Mouse (Mus musculus) adrenal gland, postnatal 10 days (tissue): ENCODE measurements around the gene Fkbp14. TPM values are rescaled to one million over a fixed set of nuclear protein-coding genes. Genes with fewer than 3 reads are reported as not detected.

ENCODE experiments used
- DNase-seq: peaks from one replicate; pipeline ENCODE4 v3.0.0; 2021; ENCODE audit warnings: mixed read lengths
- total RNA-seq, 2 experiments: library from RNA; stranded (reverse); gene quantifications; 2 replicates each; pipeline ENCODE4 v1.2.3; 2021

The Fkbp14 gene
- total RNA-seq, 2 experiments from 2014 or later = 19.8 to 20.7 TPM

DNA sequence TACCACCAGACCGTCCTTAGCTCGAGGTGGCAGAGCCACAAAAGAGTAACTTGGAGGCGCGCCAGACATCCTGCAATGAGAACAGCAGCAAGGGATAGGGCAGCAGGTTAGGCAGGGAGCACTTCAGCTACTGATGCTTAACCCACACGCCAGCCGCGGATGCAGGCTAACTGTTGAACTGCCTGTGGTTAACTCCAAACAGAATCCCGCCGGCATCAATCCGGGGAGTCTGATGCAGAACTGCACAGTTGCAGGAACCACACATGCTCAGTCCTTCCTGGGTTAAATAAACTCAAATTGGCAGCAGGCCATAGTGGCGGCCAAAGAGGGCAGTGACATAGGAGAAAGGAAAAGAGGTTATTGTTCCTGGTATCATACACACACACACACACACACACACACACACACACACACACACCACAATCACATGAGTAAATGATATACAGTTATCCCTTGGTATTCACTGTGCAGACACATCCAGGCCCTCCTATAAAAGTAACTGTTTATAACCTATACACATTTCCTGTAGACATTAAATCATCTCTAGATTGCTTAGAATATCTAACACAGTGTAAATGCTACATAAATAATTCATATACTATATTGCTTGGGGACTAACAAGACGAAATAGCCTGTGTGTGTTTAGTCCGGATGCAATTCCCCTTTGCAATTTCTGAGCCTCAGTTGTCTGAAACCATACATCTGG is 48.6 kb downstream of the Fkbp14 start:
- DNase-seq = peak; percentile 45

DNA sequence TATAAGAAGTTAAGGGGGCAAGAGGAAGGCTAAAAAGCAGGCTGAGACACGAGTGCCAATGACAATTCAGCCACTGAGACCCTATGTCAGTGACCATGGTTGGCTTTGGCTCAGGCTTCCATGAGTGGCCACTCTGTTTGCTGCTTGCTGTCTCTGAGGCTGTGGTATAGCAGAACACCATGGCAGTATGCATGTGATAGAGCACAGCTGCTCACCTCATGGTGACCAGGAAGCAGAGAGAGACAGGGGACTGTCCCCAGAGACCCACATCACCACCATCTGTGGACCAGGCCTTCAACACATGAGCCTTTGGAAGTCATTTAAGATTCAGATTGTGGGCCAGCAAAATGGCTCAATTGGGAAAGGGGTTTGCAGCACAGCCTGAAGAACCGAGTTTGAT is 53.5 kb downstream of the Fkbp14 start:
- DNase-seq = no peak

DNA sequence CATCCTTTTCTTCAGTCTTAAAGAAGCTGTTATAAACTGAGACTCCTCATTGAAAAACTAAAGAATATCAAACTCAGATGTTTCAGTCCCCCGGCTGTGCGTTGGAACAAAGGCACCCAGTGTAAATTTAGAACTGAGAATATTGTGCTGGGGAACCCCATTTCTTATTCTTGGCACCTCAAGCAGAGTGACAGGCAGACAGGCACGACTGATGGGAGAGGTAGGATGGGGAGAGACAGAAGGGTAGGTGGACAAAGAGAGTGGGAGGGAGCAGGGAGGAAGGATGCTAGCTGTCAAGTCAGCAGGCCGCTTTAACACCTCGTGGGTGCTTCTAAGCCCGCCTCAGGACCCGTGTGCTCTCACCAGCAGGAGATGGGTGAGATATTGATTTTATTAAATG is 54.3 kb downstream of the Fkbp14 start:
- no peak for DNase-seq

DNA sequence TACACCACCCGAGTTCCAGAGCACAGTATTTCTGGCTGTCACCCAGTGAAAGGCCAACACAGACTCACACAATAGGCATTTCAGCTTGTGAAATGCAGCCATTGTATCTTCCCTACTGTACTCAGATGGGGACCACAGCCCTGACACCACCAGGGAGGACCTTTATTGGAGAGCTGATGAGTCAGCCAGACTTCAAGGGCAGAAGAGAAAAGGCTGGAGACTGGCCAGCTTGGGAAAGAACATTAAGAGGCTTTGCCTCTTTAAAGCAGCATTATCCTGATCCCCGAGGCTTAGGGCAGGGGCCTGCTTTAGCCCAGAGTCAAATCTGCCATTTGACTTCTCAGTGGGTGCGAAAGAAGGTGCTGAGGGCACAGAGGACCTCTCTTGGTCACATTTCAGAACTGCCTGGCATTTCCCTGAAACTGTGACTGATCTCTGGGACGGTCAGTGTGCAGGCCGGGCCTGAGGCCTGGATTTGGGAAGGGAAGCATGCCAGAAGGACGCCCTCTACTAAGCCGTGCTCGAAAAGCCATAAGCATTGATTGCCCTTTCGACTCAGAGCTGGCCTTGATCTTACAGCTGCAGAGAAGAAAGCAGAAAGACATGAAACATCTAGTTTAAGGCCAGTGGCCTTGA is 56.7 kb downstream of the Fkbp14 start:
- peak; percentile 79 for DNase-seq

DNA sequence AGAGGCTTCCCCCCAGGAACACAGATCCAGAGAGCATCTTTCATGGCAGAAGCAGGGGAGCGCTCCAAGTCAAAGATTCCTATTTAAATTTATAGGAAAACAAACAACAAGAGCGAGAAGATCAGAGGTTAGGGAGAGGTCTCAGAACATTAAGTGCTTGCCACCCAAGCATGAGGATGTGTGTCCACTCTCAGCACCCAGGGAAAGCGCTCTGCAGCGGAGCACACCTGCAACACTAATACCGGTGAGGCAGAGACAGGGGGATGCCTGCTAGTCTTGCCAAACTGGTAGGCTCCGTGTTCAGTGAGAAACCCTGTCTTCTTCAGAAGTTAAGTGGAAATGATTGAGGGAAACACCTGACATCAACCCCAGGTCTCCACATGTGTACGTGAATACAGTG is 57.7 kb downstream of the Fkbp14 start:
- DNase-seq = no peak

DNA sequence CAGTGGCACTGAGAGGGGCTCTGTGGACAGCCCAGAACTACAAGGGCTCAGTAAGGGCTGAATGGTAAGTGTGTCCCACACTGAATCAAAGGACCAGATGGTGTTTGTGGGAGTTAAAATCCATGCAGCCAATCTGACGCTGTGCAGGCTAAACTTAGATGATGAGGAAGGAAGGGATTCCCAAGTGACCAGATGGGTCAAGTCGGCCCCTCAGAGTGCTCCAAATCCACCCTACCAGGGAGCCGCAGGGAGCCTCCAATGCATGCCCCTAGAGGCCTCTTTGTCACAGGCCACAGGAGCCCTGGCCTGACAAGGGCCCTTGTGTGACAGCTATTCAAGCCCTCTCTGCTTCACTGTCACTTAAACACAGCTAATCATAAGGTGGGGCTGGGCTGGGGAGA is 58.3 kb downstream of the Fkbp14 start:
- no peak for DNase-seq

DNA sequence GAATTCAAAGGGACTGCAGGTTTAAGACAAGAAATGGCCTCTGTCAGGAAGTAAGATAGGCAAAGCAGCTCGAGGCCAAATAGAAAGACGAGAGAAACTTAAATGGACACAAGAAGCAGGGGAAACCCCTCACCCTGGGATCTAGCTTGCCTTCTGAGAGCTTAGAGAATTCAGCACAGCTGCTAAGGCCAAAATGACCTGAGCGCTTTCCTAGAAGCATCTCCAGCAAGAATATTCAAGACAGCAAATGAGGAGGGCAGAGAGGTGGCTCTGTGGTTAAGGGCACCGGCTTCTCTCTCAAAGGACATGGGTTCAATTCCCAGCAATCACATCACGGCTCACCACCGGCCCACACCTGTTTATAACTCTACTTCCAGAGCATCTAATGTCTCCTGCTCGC is 60.1 kb downstream of the Fkbp14 start:
- DNase-seq = no peak

DNA sequence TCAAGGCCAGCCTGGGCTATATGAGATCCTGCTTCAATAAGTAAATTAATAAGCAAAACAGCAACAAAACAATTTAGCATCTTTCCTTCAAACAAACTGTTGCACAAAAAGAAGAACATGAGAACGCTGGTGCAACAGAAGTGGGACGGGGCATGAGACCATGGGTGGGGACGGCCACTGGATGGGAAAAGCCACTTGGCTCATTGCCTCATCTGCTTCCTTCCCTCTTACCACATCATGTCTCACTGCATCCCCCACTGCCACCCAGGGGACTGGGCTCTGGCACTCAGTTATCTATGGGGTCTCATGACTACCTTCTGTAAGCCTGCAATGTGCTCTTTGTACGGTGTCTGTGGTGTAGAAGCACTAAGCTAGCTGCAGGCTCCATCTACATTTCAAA is 61.6 kb downstream of the Fkbp14 start:
- no peak for DNase-seq

DNA sequence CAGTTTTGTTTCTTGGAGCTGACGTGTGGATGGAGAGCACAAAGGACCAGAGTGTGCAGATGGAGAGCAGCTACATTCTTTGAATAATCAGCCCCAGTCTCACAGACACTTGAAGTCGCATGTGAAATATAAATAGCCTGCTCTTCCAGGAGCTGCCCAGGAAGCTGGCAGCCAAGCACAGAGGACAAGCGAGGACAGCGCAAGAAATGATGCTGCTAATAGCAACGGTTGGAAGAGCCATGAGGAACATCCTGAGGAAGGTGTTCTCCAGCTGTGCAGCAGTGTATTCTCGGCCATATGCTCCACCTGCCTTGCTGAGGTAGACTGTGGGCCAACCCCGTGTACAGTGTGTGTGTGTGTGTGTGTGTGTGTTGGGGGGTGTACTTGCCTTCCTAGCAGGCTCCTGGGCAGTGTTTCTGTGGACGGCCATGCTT is 66.0 kb downstream of the Fkbp14 start:
- DNase-seq = no peak

DNA sequence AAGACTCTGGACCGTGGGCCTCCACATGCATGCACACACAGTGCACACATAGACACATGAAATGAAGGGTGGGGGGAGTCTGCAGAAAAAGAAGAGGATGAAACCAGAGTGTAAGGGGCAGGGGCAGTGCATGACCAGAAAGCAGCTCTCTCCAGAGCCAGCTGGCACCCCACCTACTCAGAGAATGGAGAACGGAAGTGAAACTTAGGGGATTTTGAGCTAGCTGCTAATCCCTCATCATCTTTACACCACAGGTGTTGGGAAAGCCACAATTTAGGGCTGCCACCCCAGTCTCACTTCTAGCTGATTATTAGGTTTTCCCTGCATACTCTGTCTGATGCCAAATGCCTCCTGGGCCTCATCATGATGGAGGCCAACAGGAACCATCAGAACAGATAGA is 66.9 kb downstream of the Fkbp14 start:
- DNase-seq = no peak

DNA sequence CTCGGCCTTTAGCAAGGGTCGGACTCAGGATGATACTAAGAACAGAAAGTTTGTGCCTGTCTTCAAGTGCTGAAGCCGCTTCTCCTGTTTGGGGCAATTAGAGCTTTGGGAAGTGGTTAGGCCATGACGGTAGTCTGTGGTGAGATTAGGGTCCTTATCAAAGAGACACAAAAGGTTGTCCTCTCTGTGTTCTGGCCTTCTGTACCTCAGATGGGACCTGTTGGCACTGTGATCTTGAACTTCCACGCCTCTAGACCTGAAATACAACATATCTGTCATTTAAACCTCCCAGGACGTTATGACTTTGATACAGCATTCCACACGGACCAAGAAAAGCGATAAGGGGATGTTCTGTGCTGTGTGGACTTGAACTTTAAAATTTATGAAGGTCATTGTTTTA is 68.4 kb downstream of the Fkbp14 start:
- DNase-seq = no peak

Other genes starting within 250 kb of the Fkbp14 start
- gene Wipf3, start 167.7 kb downstream of the Fkbp14 start, total RNA-seq = 1 to 10 TPM; 4.6 to 8.2 TPM
- 10 to 100 TPM; 18.1 to 27.5 TPM for gene Scrn1, start 30.8 kb downstream of the Fkbp14 start, total RNA-seq
- 10 to 100 TPM; 15.8 to 17.6 TPM for gene Plekha8, start 2.2 kb downstream of the Fkbp14 start, total RNA-seq
- gene Mturn, start 84.3 kb upstream of the Fkbp14 start, total RNA-seq = 10 to 100 TPM; 11.4 to 14.4 TPM
- 10 to 100 TPM; 25.5 to 31.6 TPM for gene Znrf2, start 219.6 kb upstream of the Fkbp14 start, total RNA-seq